Mouse (Mus musculus) midbrain, embryonic 13.5 days (tissue): ENCODE measurements around the gene Slc17a4. TPM values are rescaled to one million over a fixed set of nuclear protein-coding genes. Genes with fewer than 3 reads are reported as not detected.

Experiments
- ATAC-seq: fragments of 200-750 bp; cut with Nextera tagmentation; 2 replicates; pipeline ENCODE4 v1.8.0; 2017; ENCODE audit warnings: mild to moderate bottlenecking, moderate TSS enrichment, moderate library complexity
- H3K27ac ChIP-seq: fragments of 300-500 bp; sonication (generic); 2 replicates; pipeline ENCODE4 v1.5.1; 2015; ENCODE audit warnings: inconsistent platforms, mild to moderate bottlenecking, moderate library complexity
- H3K27me3 ChIP-seq: fragments of 300-500 bp; sonication (generic); 2 replicates; pipeline ENCODE4 v1.6.1; 2015; ENCODE audit warnings: mild to moderate bottlenecking, inconsistent platforms
- H3K36me3 ChIP-seq: fragments of 300-500 bp; sonication (generic); 2 replicates; pipeline ENCODE4 v1.6.1; 2015; ENCODE audit warnings: mild to moderate bottlenecking, inconsistent platforms
- H3K4me1 ChIP-seq: fragments of 300-500 bp; sonication (generic); replicated peaks from 2 replicates; pipeline ENCODE4 v1.6.1; 2015; ENCODE audit warnings: inconsistent platforms
- H3K4me2 ChIP-seq: fragments of 300-500 bp; sonication (generic); replicated peaks from 2 replicates; pipeline ENCODE4 v1.6.1; 2015; ENCODE audit warnings: moderate library complexity, mild to moderate bottlenecking, inconsistent platforms
- H3K4me3 ChIP-seq: fragments of 300-500 bp; sonication (generic); replicated peaks from 2 replicates; pipeline ENCODE4 v1.5.1; 2015; ENCODE audit warnings: mild to moderate bottlenecking, inconsistent platforms
- H3K9ac ChIP-seq: fragments of 300-500 bp; sonication (generic); replicated peaks from 2 replicates; pipeline ENCODE4 v1.6.1; 2015; ENCODE audit warnings: mild to moderate bottlenecking, inconsistent platforms
- H3K9me3 ChIP-seq: fragments of 300-500 bp; sonication (generic); 2 replicates; pipeline ENCODE4 v1.6.1; 2016; ENCODE audit warnings: mild to moderate bottlenecking, inconsistent platforms
- WGBS: fragments of 180-500 bp; shearing (Covaris S2); methylation state at CpG from one replicate; pipeline ENCODE4 v1.1.7; 2015; 5-methylcytosine and 5-hydroxymethylcytosine counted together
- microRNA-seq: library from miRNA; unstranded; fragments of <30 nt; microRNA quantifications from one replicate; pipeline ENCODE4, GENCODE M21; 2016
- polyA plus RNA-seq: library from polyadenylated mRNA; unstranded; fragments of >200 nt; fragmentation: Nextera tagmentation; extraction: Ambion mirVana; gene quantifications from 2 replicates; pipeline ENCODE4 v1.2.1, GENCODE M21; 2015

Slc17a4 gene
- polyA plus RNA-seq, 1 experiment from 2014 or later = not detected

DNA sequence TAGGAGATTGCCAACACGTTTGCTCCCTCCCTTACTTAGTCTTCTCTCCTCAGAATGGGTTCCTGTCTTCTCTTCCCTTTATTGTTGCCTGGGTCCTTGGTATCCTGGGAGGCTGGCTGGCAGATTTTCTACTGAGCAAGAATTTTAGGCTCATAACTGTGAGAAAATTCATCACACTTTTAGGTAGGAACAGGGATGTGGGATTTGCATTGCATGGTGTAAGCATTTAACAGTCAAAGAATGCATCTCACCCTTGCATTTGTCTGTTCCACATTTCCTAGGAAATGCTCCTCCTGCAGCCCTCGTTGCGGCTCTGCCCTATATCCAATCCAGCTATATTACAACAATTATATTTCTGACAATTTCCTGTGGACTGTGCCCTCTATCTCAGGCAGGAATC, 58.4 kb downstream of the Slc17a4 start:
- WGBS = 68% methylated on average over 3 of the region's 3 CpGs
- Histone ChIP-seq H3K4me2 (no peak overlapping the region), H3K36me3 (no peaks in the 10 kb centered on the region), H3K4me3 (no peak overlapping the region), H3K27me3 (no peaks in the 10 kb centered on the region), H3K27ac (no peak overlapping the region), H3K4me1 (no peaks in the 10 kb centered on the region), H3K9ac (no peak overlapping the region), H3K9me3 (no peaks in the 10 kb centered on the region)
- no peak for ATAC-seq

GRCm38 (mm10) chr13:23849299-23849698, 65.5 kb downstream of the Slc17a4 start:
- Histone ChIP-seq H3K4me1 (no peaks in the 10 kb centered on the region), H3K4me2 (no peak overlapping the region), H3K27ac (no peak overlapping the region), H3K9ac (no peak overlapping the region), H3K36me3 (no peaks in the 10 kb centered on the region), H3K27me3 (no peaks in the 10 kb centered on the region), H3K9me3 (no peaks in the 10 kb centered on the region), H3K4me3 (no peak overlapping the region)
- no peak for ATAC-seq
- 88% methylated on average over 2 of the region's 2 CpGs for WGBS

Small RNAs within 50 kb of the gene (microRNA-seq; reads per million reads assigned to microRNA genes)
- not detected for gene Gm44344

Other genes starting within 250 kb of the Slc17a4 start
- 0.69 and 1.1 TPM in 2 replicates for gene Hist1h2ac, start 231.1 kb downstream of the Slc17a4 start, polyA plus RNA-seq
- 22.2 and 24.4 TPM in 2 replicates for gene Hist1h2bc, start 230.8 kb downstream of the Slc17a4 start, polyA plus RNA-seq
- gene Hist1h1t, start 219.2 kb downstream of the Slc17a4 start, polyA plus RNA-seq = not detected in 2 replicates
- gene Hist1h4c, start 216.6 kb downstream of the Slc17a4 start, polyA plus RNA-seq = 5.1 and 5.8 TPM in 2 replicates
- 2.0 and 2.7 TPM in 2 replicates for gene Hfe, start 204.2 kb downstream of the Slc17a4 start, polyA plus RNA-seq
- gene Hist1h1c, start 176.2 kb downstream of the Slc17a4 start, polyA plus RNA-seq = 9.8 and 11.1 TPM in 2 replicates
- 3.2 and 4.4 TPM in 2 replicates for gene Hist1h3c, start 169.4 kb downstream of the Slc17a4 start, polyA plus RNA-seq
- gene Hist1h2bb, start 168.3 kb downstream of the Slc17a4 start, polyA plus RNA-seq = 2.8 and 3.2 TPM in 2 replicates
- gene Hist1h2ab, start 163.9 kb downstream of the Slc17a4 start, polyA plus RNA-seq = 28.4 and 31.0 TPM in 2 replicates
- gene Hist1h3b, start 162.7 kb downstream of the Slc17a4 start, polyA plus RNA-seq = 6.3 and 8.7 TPM in 2 replicates
- gene Hist1h4b, start 158.0 kb downstream of the Slc17a4 start, polyA plus RNA-seq = 4.6 and 5.2 TPM in 2 replicates
- gene Hist1h4a, start 153.8 kb downstream of the Slc17a4 start, polyA plus RNA-seq = 0.44 and 0.57 TPM in 2 replicates
- 1.4 and 3.3 TPM in 2 replicates for gene Hist1h3a, start 152.6 kb downstream of the Slc17a4 start, polyA plus RNA-seq
- gene Hist1h1a, start 151.3 kb downstream of the Slc17a4 start, polyA plus RNA-seq = 1.6 and 2.2 TPM in 2 replicates
- 0.15 TPM in 1 of 2 replicates, not detected in the other for gene Trim38, start 145.1 kb downstream of the Slc17a4 start, polyA plus RNA-seq
- gene Slc17a2, start 108.0 kb downstream of the Slc17a4 start, polyA plus RNA-seq = not detected in 2 replicates
- not detected in 2 replicates for gene Slc17a3, start 75.6 kb downstream of the Slc17a4 start, polyA plus RNA-seq
- gene Slc17a1, start 47.3 kb downstream of the Slc17a4 start, polyA plus RNA-seq = 0.08 TPM in 1 of 2 replicates, not detected in the other
- not detected in 2 replicates for gene Hist1h2ba, start 19.1 kb upstream of the Slc17a4 start, polyA plus RNA-seq
- not detected in 2 replicates for gene Hist1h2aa, start 19.5 kb upstream of the Slc17a4 start, polyA plus RNA-seq
- gene Scgn, start 76.2 kb upstream of the Slc17a4 start, polyA plus RNA-seq = 1.2 and 1.6 TPM in 2 replicates